Mouse (Mus musculus): ENCODE measurements around the gene Zcchc14.

DNA sequence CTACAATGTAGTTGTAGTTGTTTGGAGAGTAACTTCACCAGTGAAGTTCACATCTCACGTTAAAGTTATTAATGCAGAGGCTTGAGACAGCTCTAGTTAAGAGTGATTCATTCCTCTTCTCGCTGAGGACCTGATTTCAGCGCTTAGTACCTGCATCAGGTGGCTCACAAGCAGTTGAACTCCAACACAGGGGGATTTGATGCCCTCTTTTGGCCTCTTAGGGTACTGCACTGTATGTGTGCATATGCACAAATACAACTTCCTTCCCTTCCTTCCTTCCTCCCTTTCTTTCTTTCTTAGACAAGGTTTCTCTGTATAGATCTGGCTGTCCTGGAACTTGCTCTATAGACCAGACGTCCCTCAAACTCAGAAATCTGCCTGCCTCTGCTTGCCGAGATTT, 21.8 kb upstream of the Zcchc14 start:
- no peak for TF ChIP-seq CTCF (IDR thresholded peaks at IDR 0.05; ENCODE audit: control insufficient read depth, insufficient read depth, insufficient replicate concordance, low read depth, low read length)
- no peak for TF ChIP-seq POLR2A (IDR thresholded peaks at IDR 0.05; ENCODE audit: control insufficient read depth, low read depth, low read length)

Measured in testis, adult 2 months (tissue).